Comparison of ENCODE assay signal across 36 mouse cellular contexts in genomic region chr16:94010633-94011032, GRCm38 (mm10). TPM values are rescaled to one million over a fixed set of nuclear protein-coding genes. Genes with fewer than 3 reads are reported as not detected.
DNase-seq lines count a peak whose midpoint lies in the region; ATAC-seq and TF ChIP-seq lines count a peak whose summit lies in the region.
"Had no signal": no experiment of that assay in that cellular context is flagged by ENCODE, and none has a peak within 500 bp of the region (broad histone marks: within the 10 kb centered on the region; RNA-seq: fewer than 3 reads in every experiment).

No protein-coding gene starts in this region.

- H3K4me1 ChIP-seq in spleen, adult 2 months (ENCODE audit: control insufficient read depth, insufficient read depth, insufficient read length) = peaks cover 3% of the 10 kb centered on the region; the same call in 1 of the 2 replicates
- peaks cover 96% of the 10 kb centered on the region for H3K4me1 ChIP-seq in E14TG2a.4 (replicated peaks; ENCODE audit: low read depth, low read length)
- H3K4me1 ChIP-seq: forebrain, embryonic 15.5 days; heart, embryonic 13.5 days; megakaryocyte, embryonic 14.5 days had no signal

- peak overlapping the region; percentile 36 for H3K27ac ChIP-seq in spleen, adult 2 months (ENCODE audit: insufficient read depth, low read length)
- H3K27ac ChIP-seq: embryonic facial prominence, embryonic 12.5 days; forebrain, embryonic 10.5 days; forebrain, embryonic 15.5 days; heart, embryonic 13.5 days; hindbrain, embryonic 10.5 days; hindbrain, embryonic 15.5 days; kidney, embryonic 15.5 days; layer of hippocampus, adult 2 months; left cerebral cortex, adult 2 months; liver, embryonic 12.5 days; neural tube, embryonic 15.5 days had no signal

- intact Hi-C loops in heart, postnatal 25 days (cut with DNase I) = no loop called here

- H3K27me3 ChIP-seq in spleen, adult 2 months (ENCODE audit: control insufficient read depth, insufficient read depth, low read length) = no peaks in the 10 kb centered on the region
- no peaks in the 10 kb centered on the region for H3K27me3 ChIP-seq in E14TG2a.4 (ENCODE audit: insufficient read depth, low read length)
- H3K27me3 ChIP-seq: embryonic facial prominence, embryonic 12.5 days; forebrain, embryonic 15.5 days; hindbrain, embryonic 15.5 days; neural tube, embryonic 15.5 days had no signal

- no peaks in the 10 kb centered on the region for H3K36me3 ChIP-seq in spleen, adult 2 months (ENCODE audit: control insufficient read depth, insufficient read depth, low read length)
- peaks cover 3% of the 10 kb centered on the region; the same call in 1 of the 2 replicates for H3K36me3 ChIP-seq in E14TG2a.4 (ENCODE audit: insufficient read depth, low read length)
- H3K36me3 ChIP-seq: embryonic facial prominence, embryonic 12.5 days; forebrain, embryonic 10.5 days; forebrain, embryonic 15.5 days; heart, embryonic 13.5 days; hindbrain, embryonic 10.5 days; hindbrain, embryonic 15.5 days; kidney, embryonic 15.5 days; liver, embryonic 12.5 days; neural tube, embryonic 15.5 days had no signal

- no peak for TF ChIP-seq POLR2A in spleen, adult 2 months (IDR thresholded peaks at IDR 0.05; ENCODE audit: low read depth, low read length)

- peak; percentile 5 to 9 for DNase-seq in spleen, adult 2 months (ENCODE audit: low read depth in 1 of 2, low spot score in 2 of 2)
- DNase-seq in spleen, postnatal 14 days (ENCODE audit: low spot score in 2 of 2) = no peak
- DNase-seq in R1 (ENCODE audit: low read depth, low spot score) = peak; percentile 95
- DNase-seq in ovary, postnatal 10 days (ENCODE audit: low spot score) = no peak
- no peak for DNase-seq in gastrocnemius, postnatal 10 days
- DNase-seq in heart, postnatal 25 days (ENCODE audit: low spot score) = no peak
- DNase-seq: adrenal gland, postnatal 10 days; cerebellum, adult 8-10 months; cerebellum, postnatal 25 days; heart, postnatal 10 days; kidney, adult 18-20 months; kidney, postnatal 36 days; liver, postnatal 0 days; lung, postnatal 4 days; midbrain, embryonic 14.5 days; thymus, postnatal 14 days had no signal

- H3K9me3 ChIP-seq in E14TG2a.4 (ENCODE audit: low read length) = no peaks in the 10 kb centered on the region
- H3K9me3 ChIP-seq: embryonic facial prominence, embryonic 12.5 days; forebrain, embryonic 10.5 days; forebrain, embryonic 15.5 days; heart, embryonic 13.5 days; hindbrain, embryonic 10.5 days; hindbrain, embryonic 15.5 days; kidney, embryonic 15.5 days; liver, embryonic 12.5 days; neural tube, embryonic 15.5 days had no signal

- H3K4me3 ChIP-seq in spleen, adult 2 months (ENCODE audit: extremely low read depth, insufficient read depth, insufficient read length) = no peak overlapping the region
- H3K4me3 ChIP-seq in E14TG2a.4 (replicated peaks; ENCODE audit: low read length) = peak overlapping the region; percentile 66
- H3K4me3 ChIP-seq: embryonic facial prominence, embryonic 12.5 days; forebrain, embryonic 10.5 days; forebrain, embryonic 15.5 days; heart, embryonic 13.5 days; hindbrain, embryonic 10.5 days; hindbrain, embryonic 15.5 days; kidney, embryonic 15.5 days; layer of hippocampus, adult 2 months; left cerebral cortex, adult 2 months; liver, embryonic 12.5 days; megakaryocyte, embryonic 14.5 days; neural tube, embryonic 15.5 days had no signal

- peak; percentile 21; the same call in 1 of the 2 replicates for ATAC-seq in neutrophil, adult 5-6 weeks (ENCODE audit: extremely low read depth, insufficient number of reproducible peaks, low FRiP score, poor library complexity, severe bottlenecking)
- ATAC-seq: CD4-positive, CD25-positive, alpha-beta regulatory T cell, adult 4 months; forebrain, embryonic 15.5 days; inflammation-experienced regulatory T-cells, adult 6 months; liver, embryonic 12.5 days; liver, postnatal 0 days had no signal

- no peak for TF ChIP-seq CTCF in spleen, adult 2 months (IDR thresholded peaks at IDR 0.05; ENCODE audit: extremely low read depth, insufficient read depth, insufficient read length, insufficient replicate concordance)
- no peak for TF ChIP-seq CTCF in E14TG2a.4 (conservative IDR thresholded peaks at IDR 0.05; ENCODE audit: low read length)

- WGBS in spleen, adult 2 months = 76% methylated on average over 3 of the region's 3 CpGs

RNA-seq across cellular contexts. Expression of gene Cldn14, which starts 2.0 kb away (rescaled TPM):
- polyA plus RNA-seq in spleen, adult 2 months (2012; rRNA removed) = not detected in 2 replicates
- not detected in 2 replicates for total RNA-seq in neutrophil, adult 5-6 weeks (2017)
- under 1 TPM in 1 of 2 experiments, not detected in 1; 0.16 TPM for total RNA-seq in gastrocnemius, postnatal 10 days (2021)
- not detected for total RNA-seq in heart, postnatal 25 days (2021)
- total RNA-seq: gastrocnemius, adult 8-10 months; heart, adult 8-10 months; heart, postnatal 10 days had no signal
- polyA plus RNA-seq: CD4-positive, CD25-positive, alpha-beta regulatory T cell, adult 4 months; forebrain, embryonic 10.5 days; forebrain, embryonic 15.5 days; heart, embryonic 13.5 days; hindbrain, embryonic 10.5 days; hindbrain, embryonic 15.5 days; inflammation-experienced regulatory T-cells, adult 6 months; limb, embryonic 14.5 days; lung, embryonic 16.5 days; midbrain, embryonic 14.5 days; neural tube, embryonic 15.5 days had no signal

Comparison
In these comparisons a context has a peak if more than half of its experiments do, and no peak if none do; other contexts are left out.
1. DNase-seq: peak in spleen, adult 2 months (2 of 2) and R1 (single experiment); none in spleen, postnatal 14 days (0 of 2), ovary, postnatal 10 days (single experiment), gastrocnemius, postnatal 10 days (single experiment) and heart, postnatal 25 days (single experiment).